Mouse (Mus musculus) inflammation-experienced regulatory T-cells, adult 6 months (primary cell): ENCODE data around the gene Acd. TPM values are rescaled to one million over a fixed set of nuclear protein-coding genes. Genes with fewer than 3 reads are reported as not detected.
A peak's percentile ranks its signal among the peaks of the same experiment; 100 is the strongest.

Experiments used
- ATAC-seq: one replicate; pipeline ENCODE4 v1.8.0; 2017
- polyA plus RNA-seq, 3 experiments: library from polyadenylated mRNA; unstranded; fragments of 100-300 nt; shearing (Covaris generic); gene quantifications; one replicate each; pipeline ENCODE4 v1.2.1; 2017

Gene Acd
- polyA plus RNA-seq, 3 experiments from 2014 or later = 53.2 to 71.2 (median 54.5) TPM

DNA sequence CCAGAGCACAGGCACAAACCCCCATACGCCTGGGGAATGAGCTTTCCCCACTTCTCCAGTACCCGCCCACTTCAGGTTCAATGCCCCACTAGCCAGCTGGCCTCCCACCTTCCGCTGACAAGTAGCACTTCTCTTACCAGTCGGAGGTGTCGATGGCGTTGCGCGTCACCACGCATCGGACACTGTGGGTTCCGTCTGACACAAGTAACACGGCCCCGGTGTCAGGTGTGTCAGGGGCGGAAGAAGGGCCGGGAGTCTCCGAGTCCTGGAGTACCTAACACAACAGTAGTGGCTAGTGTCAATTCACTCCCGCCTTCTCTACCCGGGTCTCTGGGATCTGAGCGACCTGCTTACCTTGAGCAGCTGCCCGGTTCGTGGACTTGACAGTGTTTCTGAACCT is 336 bp downstream of the Acd start:
- ATAC-seq = peak; percentile 43

DNA sequence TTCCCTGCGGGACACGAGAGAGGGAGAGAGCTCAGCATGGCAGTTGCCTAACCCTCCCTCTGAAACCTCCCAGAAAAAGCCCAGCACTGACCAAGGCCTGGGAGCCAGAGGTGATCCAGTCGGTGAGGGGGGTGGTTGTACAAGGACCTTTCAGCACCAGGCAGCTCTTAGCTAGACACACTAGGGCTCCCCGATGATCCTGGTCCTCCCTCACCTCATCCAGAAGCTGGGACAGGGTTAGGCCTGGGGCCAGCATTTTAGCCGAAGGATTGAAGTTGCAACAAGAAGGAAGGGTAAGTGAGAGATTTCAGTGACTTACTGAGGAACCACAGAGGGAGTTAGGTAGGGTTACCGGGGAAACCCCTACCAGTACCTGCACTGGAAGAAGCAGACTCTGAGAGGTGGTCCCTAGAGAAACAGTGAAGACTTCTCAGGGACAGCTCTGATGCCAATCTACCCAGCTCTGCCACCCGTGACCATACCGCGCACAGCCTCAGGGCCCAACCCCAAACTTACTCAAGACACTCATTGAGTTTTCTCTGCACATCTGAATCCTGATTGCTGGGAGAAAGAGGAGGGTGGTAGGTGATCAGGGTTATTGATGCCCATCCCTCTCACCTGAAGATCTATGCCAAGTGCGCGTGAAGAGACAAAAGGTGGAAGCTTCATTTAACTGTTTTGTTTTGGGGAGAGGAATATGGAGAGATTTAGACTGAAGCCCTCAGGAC is 1.2 kb downstream of the Acd start:
- no peak for ATAC-seq

DNA sequence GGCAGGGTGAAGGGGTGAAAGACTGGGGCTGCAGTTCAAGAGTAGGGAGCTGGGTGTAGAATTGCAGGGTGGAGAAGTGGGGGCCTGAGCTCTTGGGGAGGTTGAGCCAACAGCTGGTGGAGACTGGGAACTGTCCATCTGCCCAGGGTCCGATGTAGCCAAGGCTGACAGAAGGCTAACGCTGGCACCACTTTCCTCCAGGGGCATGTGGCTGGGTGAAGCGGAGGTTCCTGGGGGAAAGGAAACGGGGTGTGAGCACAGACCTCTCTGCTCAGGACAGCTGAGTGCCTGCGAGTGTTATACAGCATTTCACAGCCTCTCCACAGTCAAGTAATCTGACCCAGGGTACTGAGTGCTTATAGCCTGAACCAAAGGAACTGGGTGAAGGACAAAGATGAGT is 2.2 kb downstream of the Acd start:
- ATAC-seq = no peak

DNA sequence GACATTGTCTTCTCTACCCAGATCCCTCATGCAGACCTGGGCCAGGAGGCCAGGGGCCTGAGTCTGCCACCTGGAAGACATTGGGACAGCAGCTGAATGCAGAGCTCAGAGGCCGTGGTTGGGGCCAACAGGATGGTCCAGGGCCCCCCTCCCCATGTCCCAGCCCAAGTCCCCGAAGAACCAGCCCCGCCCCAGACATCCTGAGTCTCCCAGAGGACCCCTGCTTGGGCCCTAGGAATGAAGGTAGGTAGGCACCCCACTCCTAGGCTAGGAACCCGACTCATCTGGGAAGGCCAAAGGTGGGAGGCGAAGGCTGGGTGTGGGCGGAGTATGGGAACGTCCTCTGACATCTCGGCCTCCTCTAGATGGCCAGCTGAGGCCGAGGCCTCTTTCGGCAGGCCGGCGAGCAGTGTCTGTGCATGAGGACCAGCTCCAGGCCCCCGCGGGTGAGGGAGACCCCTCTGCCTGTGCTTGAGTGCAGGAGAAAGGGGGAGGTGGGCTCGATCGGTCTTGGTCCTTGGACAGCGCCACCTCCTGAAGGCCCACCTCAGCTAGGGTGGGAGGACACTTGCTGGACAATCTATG is 3.6 kb downstream of the Acd start:
- no peak for ATAC-seq

DNA sequence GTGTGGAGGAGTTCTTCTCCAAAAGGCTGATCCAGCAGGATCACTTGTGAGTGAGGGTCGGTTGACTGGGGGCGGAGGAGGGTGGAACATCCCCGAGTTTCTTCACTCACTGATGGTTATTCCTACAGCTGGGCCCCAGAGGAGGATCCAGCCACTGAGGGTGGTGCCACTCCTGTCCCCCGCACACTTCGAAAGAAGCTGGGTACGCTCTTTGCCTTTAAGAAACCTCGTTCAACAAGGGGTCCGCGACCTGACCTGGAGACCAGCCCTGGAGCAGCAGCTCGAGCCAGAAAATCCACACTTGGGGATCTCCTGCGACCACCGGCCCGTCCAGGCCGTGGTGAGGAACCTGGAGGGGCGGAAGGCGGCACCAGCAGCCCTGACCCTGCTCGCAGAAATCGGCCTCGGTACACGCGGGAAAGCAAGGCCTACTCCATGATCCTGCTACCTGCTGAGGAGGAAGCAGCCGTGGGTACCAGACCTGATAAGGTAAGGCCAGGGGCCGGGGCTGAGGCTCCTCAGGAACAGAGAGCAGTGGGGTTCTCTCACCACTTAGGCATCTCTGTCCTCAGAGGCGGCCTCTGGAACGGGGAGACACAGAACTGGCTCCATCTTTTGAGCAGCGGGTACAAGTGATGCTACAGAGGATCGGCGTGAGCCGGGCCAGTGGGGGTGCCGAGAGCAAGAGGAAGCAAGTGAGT is 5.7 kb downstream of the Acd start:
- no peak for ATAC-seq

DNA sequence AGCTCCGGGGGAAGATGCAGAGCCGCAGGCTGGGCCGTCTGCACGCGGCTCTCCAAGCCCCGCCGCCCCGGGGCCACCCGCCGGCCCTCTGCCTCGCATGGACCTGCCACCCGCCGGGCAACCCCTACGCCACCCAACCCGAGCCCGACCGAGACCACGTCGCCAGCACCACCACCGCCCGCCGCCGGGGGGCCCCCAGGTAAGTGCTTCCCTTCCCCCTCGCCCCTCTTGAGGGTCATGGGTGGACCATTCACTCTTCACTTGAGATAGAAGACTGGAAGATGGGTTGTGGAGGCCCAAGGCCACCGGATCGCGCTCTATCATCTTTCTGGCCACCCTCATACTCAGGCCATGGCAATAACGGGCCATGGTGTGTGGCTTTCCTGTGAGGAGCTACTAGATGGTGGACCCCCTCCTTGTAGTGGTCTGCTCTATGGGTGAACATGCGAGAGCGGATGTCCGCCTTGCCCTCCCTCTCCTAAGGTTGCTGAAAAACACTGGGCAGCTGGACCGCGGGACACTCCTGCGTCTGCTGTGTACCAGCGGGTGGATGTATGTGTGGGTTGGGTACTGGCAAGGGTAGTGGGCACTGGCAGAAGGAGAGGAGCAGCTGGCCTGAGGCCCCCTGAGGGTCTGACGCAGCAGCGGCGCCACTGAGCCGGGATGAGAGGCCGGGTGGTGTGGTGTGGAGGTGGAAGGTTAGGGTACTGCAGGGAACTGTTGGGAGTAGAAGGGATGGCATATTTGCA is 6.7 kb downstream of the Acd start:
- ATAC-seq = no peak

DNA sequence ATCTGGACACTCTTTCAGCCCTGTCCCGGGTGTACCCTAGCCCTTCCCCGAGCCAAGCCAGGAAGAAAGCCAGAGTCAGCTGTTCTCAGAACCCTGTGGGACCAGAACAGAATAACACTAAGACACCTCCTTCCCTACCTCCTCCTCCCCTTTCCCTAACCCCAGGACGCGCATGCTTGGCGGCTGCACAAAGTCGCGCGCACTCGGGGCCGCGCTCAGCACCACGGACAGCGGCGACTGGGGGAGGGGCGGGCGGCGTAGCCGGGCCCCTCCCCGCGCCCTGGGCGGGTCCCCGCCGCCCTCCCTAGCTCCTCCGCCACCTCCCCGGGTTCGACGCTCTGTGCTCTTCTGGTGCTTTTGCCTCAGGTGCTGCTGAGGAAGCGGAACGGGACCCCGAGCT is 7.3 kb downstream of the Acd start:
- ATAC-seq = no peak

DNA sequence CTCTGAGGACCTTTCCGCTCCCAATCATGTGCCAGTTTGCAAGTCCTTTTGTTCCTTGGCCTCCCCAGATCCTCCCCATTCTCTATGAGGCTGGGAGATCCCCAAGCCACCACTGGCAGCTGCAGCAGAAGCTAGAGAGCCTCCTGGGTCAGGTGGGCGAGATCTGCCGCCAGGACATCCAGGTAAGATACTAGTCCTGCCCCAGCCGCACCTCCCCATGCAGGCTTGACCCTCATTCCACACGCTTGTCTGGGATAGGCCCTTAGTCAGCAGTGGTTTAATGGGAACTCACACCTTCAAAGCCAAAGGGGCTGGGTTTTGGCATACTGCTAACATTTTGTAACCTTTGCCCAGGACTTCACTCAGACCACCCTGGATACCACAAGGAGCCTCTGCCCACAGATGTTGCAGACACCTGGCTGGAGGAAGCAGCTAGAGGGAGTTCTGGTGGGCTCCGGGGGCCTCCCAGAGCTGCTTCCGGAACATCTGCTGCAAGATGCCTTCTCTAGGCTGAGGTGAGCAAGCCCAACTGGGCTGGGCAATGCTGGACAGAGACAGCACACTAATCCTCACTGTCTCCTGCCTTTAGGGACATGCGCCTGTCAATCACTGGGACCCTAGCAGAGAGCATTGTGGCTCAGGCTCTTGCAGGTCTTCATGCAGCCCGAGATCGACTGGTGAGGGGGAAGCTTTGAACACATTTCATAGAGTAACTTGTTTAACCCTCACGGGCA is 8.3 kb downstream of the Acd start:
- ATAC-seq = no peak

DNA sequence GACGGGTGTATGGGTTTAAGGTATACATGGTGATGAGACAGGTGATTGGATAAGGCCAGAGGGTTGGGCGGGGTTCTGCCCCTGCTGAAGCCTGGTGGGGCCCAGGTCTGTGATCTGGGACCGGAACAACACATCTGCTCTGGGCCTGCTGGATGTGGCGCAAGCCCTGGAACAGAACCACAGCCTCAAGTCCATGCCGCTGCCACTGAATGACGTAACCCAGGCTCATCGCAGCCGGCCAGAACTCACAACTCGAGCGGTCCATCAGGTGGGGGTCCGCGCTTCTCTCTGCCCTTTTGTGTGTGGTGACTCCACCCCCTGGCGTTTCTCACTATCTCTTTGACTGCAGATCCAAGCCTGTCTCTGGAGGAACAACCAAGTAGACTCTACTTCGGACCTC is 9.9 kb downstream of the Acd start:
- no peak for ATAC-seq

DNA sequence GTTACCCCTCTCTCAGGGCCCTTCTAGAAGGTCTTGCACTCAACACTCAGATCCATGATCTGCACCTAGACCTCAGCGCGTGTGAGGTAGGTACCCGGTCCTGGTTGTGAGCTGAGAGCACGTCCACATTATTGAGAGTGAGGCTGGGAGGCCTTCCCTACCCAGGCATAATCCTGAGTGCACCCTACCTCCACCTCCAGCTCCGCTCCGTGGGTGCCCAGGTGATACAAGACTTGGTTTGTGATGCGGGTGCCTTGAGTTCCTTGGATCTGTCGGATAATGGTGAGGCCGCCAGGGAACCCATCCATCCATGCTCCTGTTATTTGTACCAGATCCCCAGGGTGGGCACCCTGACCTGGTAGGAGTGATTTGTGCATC is 10.9 kb downstream of the Acd start:
- ATAC-seq = no peak

DNA sequence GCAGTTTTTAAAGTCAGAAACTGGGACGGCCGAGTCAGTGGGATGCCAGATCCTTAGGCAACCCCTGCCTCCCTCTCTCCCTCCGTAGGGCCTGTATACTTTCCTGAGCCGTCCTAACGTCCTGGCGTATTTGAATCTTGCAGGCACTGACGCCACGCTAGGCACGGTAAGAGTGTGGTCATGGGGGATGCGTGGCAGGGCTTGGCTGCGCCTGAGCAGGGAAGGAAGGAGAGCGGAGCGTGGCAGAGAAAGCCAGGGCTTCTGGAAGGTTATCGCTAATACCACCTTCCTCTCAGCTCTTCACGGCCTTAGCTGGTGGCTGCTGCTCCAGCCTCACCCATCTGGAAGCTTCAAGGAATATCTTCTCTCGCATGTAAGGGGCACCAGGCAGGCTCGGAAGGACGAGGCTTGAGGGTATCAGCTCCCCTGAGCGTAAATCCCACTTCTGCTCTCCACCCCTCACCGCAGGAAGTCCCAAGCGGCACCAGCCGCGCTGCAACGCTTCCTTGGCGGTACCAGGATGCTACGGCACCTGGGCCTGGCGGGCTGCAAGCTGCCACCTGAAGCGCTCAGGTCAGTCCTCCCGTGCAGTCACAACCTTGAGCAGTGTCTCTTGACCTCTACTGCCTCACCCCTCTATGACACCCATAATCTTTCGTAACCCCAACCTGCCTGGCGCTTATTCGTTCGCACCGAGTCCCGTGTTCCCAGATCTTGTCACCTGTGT is 11.5 kb downstream of the Acd start:
- ATAC-seq = no peak

DNA sequence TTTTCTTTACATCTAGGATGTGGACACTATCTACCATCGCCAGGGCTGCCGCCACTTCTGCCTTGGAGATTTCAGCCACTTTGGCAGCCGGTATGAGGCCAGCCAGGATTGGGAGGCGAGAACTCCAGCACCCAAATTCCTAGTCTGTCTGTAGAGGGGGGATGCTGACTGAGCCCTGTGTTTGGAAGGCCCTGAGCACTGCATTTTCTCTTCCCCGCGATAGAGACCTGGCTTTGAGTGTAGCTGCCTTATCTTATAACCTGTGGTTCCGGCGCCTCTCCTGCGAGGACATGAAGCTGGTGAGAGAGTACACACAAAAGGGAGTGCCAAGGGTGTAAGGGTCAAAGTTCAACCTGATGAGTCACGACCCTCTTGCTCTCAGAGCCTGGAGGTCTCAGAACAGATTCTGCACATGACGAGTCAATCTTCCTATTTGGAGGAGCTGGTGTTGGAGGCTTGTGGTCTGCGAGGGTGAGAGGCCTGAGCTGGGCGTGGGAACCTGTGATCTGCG is 12.6 kb downstream of the Acd start:
- no peak for ATAC-seq

DNA sequence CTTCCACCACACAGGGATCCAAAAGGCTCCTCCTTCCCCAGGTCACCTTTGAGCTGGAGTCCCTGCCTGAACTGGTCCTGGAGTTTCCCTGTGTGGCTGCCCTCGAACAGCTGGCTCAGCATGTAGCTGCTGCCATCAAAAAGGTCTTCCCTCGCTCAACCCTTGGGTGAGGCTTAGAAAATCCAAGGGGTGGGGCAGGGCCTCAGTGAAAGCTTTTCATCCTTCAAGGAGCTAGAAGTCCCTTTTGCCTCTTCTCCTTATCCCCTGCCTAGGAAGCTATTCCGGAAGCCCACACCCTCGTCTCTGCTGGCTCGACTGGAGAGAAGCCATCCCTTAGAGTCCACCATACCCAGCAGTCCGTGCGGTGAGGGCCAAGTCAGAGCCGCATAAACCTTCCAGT is 13.4 kb downstream of the Acd start:
- no peak for ATAC-seq

DNA sequence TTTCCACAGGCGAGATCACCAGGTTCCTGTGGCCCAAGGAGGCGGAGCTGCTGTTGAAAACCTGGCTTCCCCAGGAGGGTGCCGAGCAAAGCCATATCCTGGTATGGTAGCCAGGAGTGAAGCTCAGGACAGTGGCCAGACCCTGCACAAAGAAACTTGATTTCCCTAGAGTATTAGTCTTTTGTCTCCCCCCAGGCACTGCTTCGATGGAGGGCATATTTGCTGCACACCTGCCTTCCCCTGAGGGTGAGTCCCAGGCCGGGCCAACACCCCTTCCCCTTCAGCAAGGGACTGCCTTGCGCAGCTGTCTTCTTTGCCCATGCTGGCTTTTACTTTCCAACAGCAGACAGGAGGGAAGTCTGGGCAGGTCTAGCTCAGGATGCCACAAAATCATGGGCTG is 14.4 kb downstream of the Acd start:
- peak; percentile 12 for ATAC-seq

DNA sequence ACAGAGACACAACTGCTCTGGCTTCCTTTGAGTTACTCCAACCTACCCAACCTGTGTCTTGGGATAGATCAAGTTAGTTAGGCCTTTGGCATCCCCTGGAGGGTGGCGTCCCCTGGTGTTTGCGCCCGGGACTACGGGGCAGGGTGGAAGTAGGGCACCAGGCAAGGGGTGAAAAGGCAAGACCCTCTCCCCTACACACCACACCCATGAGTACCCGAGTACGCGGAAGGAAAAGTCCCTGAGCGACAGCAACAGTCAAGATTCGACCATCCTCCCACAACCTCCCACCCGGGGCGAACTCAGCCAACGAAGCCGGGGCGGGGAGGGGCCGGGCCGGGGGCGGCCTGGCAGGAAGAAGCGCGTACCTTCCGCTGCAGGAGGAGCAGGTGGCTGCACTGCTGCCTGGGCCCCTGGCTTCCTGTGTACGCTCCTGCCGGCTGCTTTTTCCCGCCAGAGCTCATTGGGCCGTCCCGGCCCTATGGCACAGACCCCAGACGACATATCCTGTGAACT is 15.1 kb downstream of the Acd start, which contains the start of gene Carmil2:
Gene Carmil2 (plus strand): TSS at position 479 of the 513 bp plus-strand sequence.
- peak; percentile 88 for ATAC-seq

DNA sequence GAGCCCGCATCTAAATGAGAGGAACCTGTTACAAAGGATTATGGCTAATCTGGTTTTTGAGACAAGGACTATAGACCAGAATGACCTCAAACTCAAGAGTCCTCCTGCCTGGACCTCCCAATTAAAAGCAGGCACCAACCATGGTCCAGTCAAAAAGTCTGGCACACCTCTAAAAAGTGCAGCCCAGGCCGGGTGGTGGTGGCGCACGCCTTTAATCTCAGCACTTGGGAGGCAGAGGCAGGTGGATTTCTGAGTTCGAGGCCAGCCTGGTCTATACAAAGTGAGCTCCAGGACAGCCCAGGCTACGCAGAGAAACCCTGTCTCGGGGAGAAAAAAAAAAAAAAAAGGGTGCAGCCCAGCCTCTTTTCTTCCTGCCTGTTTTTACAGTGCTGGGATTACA is 15.6 kb downstream of the Acd start:
- ATAC-seq = no peak

DNA sequence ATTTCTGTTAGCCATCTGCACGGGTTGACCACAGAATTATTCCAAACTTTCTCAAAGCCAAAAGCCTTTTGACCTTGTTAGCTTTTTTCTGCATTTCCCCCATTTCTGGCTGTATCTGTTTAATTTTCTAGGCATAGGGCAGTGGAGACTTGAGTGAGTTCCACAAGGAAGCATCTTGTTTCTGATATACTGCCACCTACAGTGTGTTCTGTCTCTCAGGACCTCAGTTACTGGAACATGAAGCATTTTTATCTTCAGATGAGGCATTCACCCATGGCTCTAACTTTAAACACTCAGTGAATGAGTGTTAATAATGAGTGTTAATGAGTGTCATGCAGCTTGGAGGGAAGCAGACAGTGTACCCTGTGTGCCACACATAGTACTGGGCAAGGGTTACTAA is 23.0 kb downstream of the Acd start:
- ATAC-seq = no peak

DNA sequence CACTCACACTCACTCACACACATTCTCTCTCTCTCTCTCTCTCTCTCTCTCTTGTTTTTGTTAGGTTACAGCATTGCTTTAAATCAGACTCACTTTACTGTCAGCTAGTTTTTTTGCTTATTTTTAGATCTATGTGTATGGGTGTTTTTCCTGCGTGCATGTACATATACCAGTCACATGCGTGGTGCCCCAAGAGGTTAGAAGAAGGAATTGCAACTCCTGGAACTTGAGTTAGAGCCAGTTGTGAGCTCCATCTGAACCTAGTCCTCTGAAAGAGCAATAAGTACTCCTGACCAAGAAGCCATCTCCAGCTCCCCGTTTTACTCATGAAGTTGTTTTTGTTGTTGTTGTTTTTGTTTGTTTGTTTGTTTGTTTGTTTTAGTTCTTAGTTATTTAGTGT is 39.7 kb downstream of the Acd start:
- ATAC-seq = peak; percentile 74

DNA sequence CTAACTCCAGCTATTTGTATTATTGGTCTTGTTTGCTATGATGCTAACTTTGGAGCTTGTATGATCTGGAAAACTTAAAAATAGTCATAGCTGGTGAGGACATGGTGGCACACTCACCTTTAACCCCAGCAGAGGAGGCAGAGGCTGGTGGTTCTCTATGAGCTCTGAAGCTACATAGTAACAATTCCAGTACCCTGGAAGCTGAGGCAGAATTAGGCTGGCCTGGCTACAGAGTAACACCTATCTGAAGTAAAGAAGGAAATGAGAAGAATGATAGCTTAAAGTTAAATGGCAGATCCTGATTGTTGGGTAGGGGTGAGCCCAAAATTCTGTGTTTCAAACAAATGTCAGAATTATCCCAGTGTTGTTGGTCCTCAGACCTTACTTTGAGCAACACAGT is 43.3 kb downstream of the Acd start:
- no peak for ATAC-seq

DNA sequence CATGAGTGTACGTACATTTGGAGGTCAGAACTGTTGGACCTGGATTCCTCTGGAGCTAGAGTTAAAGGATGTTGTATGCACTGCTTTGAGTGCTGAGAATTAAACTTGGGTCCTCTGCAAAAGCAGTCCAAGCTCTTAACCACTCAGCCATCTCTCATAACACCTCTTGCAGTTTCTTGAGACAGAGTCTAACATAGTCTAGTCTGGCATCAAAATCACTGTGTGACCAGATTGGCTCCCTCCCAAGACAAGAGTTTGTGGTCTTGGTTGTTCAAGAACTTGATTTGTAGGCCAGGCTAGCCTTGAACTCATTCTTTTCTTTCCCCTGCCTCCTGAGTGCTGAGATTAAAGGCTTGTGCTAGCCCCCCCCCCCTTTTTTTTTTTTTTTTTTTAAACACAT is 52.0 kb downstream of the Acd start:
- ATAC-seq = no peak
